Mouse (Mus musculus): ENCODE results near the gene Nrgn. TPM values are rescaled to one million over a fixed set of nuclear protein-coding genes. Genes with fewer than 3 reads are reported as not detected.

Gene Nrgn
- polyA plus RNA-seq, 1 experiment from 2014 or later: 8.6 TPM

GRCm38 (mm10) chr9:37572204-37572876 lies 19.6 kb upstream of the Nrgn start:
- peaks cover 22% of the 10 kb centered on the region for H3K4me1 ChIP-seq
- H3K9ac ChIP-seq: no peak overlapping the region
- no peak for ATAC-seq (ENCODE audit: insufficient number of reproducible peaks, insufficient read depth, low FRiP score, low TSS enrichment, low read depth)
- H3K4me2 ChIP-seq: no peak overlapping the region
- no peaks in the 10 kb centered on the region for H3K36me3 ChIP-seq
- H3K27ac ChIP-seq: no peak overlapping the region
- no peak overlapping the region for H3K4me3 ChIP-seq
- no peaks in the 10 kb centered on the region for H3K9me3 ChIP-seq
- 0 out of 2 replicates have a peak, but pooled peaks cover 2% of the 10 kb centered on the region for H3K27me3 ChIP-seq
- 66% methylated on average over 3 of the region's 3 CpGs for WGBS

DNA sequence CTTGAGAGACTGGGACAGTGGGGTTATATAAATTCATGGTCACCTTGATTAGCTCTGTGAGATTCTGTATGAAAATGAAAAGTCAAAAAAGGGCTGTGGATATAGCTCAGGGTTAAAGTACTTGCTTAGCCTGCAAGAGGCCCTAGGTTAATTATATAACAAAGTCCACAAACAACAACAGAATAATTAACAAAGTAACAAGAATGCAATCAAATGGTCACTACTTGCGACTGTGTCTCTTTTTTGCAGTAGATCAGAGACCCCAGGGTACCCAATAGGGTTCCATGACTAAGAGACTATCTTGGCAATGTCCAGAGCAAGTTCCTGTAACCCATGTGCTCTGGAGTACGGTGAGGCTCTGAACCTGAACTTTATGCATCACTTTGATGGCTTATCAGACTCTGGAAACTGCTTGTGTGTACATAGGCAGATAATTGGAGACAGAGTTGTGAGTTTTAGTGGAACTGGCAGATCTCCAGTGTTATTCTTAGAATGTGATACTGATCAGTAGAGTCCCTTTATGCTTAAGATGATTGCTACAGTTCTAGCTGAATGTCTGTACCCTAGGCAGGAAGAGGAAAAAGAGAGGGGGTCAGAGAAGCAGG lies 16.6 kb upstream of the Nrgn start:
- Histone ChIP-seq H3K9ac (no peak overlapping the region), H3K4me2 (no peak overlapping the region), H3K4me1 (peaks cover 13% of the 10 kb centered on the region), H3K9me3 (no peaks in the 10 kb centered on the region), H3K4me3 (no peak overlapping the region), H3K27me3 (0 out of 2 replicates have a peak, but pooled peaks cover 2% of the 10 kb centered on the region), H3K27ac (no peak overlapping the region), H3K36me3 (no peaks in the 10 kb centered on the region)
- ATAC-seq (ENCODE audit: insufficient number of reproducible peaks, insufficient read depth, low FRiP score, low TSS enrichment, low read depth): no peak
- WGBS: 73% methylated on average over 2 of the region's 2 CpGs

DNA sequence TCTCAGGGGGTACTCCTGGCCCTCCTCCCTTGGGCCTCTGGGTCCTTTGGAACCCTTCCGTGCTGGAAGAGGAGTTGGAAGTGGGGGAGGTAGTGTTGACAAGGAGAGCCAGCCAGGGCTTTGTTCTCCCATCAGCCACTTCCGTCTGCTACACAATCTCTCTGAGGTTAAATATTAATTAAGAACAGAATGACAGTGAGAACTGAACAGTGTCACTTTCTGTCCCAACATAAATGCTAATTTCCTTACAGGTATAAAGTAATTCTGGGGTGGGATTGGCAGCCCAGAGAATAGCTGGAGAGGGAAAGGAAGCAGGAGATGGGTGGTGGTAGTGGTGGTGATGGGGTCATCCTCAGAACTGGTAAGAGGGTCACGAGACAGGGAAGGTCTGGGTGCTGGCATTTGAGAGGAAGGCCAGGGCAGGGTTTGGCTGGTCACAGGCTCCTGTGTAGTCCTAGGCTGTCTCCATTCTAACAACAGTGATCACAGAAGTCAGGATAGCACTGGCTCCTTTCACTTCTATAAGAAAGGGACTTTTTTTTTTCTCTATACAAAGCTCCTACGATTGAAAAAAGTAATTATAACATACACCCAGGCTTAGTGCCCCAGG lies 16.0 kb upstream of the Nrgn start:
- WGBS: 40% methylated on average over 4 of the region's 4 CpGs
- Histone ChIP-seq H3K4me3 (no peak overlapping the region), H3K27me3 (0 out of 2 replicates have a peak, but pooled peaks cover 2% of the 10 kb centered on the region), H3K36me3 (no peaks in the 10 kb centered on the region), H3K9ac (no peak overlapping the region), H3K4me1 (peaks cover 13% of the 10 kb centered on the region), H3K27ac (no peak overlapping the region), H3K9me3 (no peaks in the 10 kb centered on the region), H3K4me2 (no peak overlapping the region)
- ATAC-seq (ENCODE audit: insufficient number of reproducible peaks, insufficient read depth, low FRiP score, low TSS enrichment, low read depth): no peak

GRCm38 (mm10) chr9:37567892-37568604 lies 15.3 kb upstream of the Nrgn start:
- H3K9me3 ChIP-seq: no peaks in the 10 kb centered on the region
- WGBS: 32% methylated on average over 15 of the region's 15 CpGs
- no peaks in the 10 kb centered on the region for H3K36me3 ChIP-seq
- 0 out of 2 replicates have a peak overlapping the region, but pooled peaks have one; percentile 16 for H3K4me2 ChIP-seq
- peaks cover 13% of the 10 kb centered on the region for H3K4me1 ChIP-seq
- H3K27me3 ChIP-seq: 0 out of 2 replicates have a peak, but pooled peaks cover 2% of the 10 kb centered on the region
- no peak overlapping the region for H3K9ac ChIP-seq
- no peak for ATAC-seq (ENCODE audit: insufficient number of reproducible peaks, insufficient read depth, low FRiP score, low TSS enrichment, low read depth)
- no peak overlapping the region for H3K4me3 ChIP-seq
- H3K27ac ChIP-seq: no peak overlapping the region

DNA sequence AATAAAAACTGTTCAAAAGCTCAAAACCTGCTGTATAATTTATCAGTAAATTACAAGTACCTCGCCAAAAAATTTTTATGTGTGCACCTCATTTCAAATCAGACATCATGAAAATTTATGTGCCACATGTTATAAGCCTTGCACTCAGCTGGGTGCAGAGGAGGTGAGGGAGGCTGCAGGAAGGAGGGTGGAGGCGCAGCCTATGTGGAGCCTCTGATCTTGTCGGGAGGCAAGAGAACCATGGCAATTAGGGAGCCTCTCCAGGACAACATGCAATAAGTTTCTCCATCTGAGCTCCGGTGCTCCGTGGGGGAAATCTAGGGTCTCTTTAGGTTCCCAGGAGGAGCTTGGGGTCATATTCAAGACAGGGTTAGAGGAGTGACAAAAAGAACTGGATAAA lies 14.8 kb upstream of the Nrgn start:
- H3K4me3 ChIP-seq: no peak overlapping the region
- no peaks in the 10 kb centered on the region for H3K36me3 ChIP-seq
- 0 out of 2 replicates have a peak overlapping the region, but pooled peaks have one; percentile 16 for H3K4me2 ChIP-seq
- no peak for ATAC-seq (ENCODE audit: insufficient number of reproducible peaks, insufficient read depth, low FRiP score, low TSS enrichment, low read depth)
- H3K4me1 ChIP-seq: peaks cover 13% of the 10 kb centered on the region
- H3K9ac ChIP-seq: no peak overlapping the region
- WGBS: 49% methylated on average over 5 of the region's 5 CpGs
- no peaks in the 10 kb centered on the region for H3K9me3 ChIP-seq
- H3K27me3 ChIP-seq: 0 out of 2 replicates have a peak, but pooled peaks cover 2% of the 10 kb centered on the region
- no peak overlapping the region for H3K27ac ChIP-seq

- Histone ChIP-seq H3K4me1 (peaks cover 13% of the 10 kb centered on the region), H3K9ac (no peak overlapping the region), H3K36me3 (no peaks in the 10 kb centered on the region), H3K4me2 (no peak overlapping the region), H3K9me3 (no peaks in the 10 kb centered on the region), H3K27ac (no peak overlapping the region), H3K27me3 (0 out of 2 replicates have a peak, but pooled peaks cover 2% of the 10 kb centered on the region), H3K4me3 (no peak overlapping the region)
- 90% methylated on average over 2 of the region's 2 CpGs for WGBS
- ATAC-seq (ENCODE audit: insufficient number of reproducible peaks, insufficient read depth, low FRiP score, low TSS enrichment, low read depth): no peak
Observed at GRCm38 (mm10) chr9:37567019-37567418, 14.3 kb upstream of the Nrgn start.

DNA sequence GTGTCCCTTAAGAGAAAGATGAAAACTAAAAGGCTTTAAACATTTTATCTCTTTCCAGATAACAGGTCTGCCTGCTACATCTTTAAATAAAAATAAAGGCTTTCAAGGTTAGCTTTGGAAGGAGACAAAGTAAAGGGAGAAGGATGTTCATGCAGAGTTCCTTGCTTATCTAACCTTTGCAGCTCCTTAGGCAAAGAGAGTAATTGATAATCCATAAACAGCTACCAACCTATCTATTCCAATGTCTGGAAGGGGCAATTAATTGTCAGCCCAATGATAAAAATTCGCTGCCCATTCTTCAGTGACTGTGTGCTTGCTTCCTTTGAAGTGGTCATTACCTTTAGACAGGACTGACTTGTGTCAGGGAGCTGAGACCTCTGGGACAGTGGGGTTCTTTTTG lies 11.1 kb upstream of the Nrgn start:
- WGBS: 55% methylated on average over 1 of the region's 1 CpGs
- Histone ChIP-seq H3K27me3 (0 out of 2 replicates have a peak, but pooled peaks cover 2% of the 10 kb centered on the region), H3K4me2 (no peak overlapping the region), H3K4me3 (no peak overlapping the region), H3K36me3 (no peaks in the 10 kb centered on the region), H3K27ac (no peak overlapping the region), H3K4me1 (peaks cover 13% of the 10 kb centered on the region), H3K9ac (no peak overlapping the region), H3K9me3 (no peaks in the 10 kb centered on the region)
- no peak for ATAC-seq (ENCODE audit: insufficient number of reproducible peaks, insufficient read depth, low FRiP score, low TSS enrichment, low read depth)

DNA sequence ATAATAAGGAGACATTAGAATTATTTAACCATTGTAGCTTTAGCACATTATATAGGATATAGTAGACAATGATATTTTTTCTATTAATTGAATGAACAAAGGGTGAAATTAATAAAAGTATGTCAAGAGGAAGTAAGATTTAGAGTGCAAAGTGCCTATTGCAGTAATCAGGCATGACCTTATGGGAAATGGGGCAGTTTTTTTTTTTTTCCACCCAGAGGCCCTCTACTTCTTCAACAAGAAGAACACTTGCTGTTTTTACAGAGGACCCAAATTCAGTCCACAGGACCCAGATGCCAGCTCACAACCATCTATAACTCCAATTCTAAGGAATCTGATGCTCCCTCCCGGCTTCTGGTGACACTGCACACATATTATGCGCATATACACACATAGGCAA lies 7.9 kb upstream of the Nrgn start:
- Histone ChIP-seq H3K36me3 (no peaks in the 10 kb centered on the region), H3K27ac (no peak overlapping the region), H3K4me2 (no peak overlapping the region), H3K4me3 (no peak overlapping the region), H3K9me3 (no peaks in the 10 kb centered on the region), H3K27me3 (0 out of 2 replicates have a peak, but pooled peaks cover 1% of the 10 kb centered on the region), H3K9ac (no peak overlapping the region), H3K4me1 (peaks cover 11% of the 10 kb centered on the region)
- no peak for ATAC-seq (ENCODE audit: insufficient number of reproducible peaks, insufficient read depth, low FRiP score, low TSS enrichment, low read depth)
- WGBS: 86% methylated on average over 2 of the region's 2 CpGs

DNA sequence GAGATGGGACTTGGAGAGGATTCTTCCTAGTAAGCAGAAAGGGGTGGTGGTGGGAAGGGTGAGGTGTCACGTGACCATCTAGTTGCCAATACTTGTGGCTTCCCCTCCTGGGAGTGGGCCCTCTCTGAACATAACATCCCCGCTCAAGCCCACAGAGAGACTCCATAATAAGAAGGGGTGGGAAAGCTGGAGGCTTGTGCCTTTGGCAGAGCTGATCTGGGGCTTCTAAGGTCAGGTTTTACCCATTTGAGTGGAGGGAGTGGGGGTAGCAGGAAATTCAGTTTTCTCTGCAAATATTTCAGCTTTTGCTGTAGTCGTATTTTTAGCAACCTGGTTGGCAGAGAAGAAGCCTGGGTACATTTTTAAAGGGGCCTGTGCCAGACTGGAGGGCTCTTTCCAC lies 3.7 kb upstream of the Nrgn start:
- H3K4me1 ChIP-seq: peaks cover 41% of the 10 kb centered on the region
- 0 out of 2 replicates have a peak overlapping the region, but pooled peaks have one; percentile 19 for H3K27ac ChIP-seq
- no peak overlapping the region for H3K4me3 ChIP-seq
- ATAC-seq (ENCODE audit: insufficient number of reproducible peaks, insufficient read depth, low FRiP score, low TSS enrichment, low read depth): no peak
- no peak overlapping the region for H3K9ac ChIP-seq
- H3K36me3 ChIP-seq: no peaks in the 10 kb centered on the region
- H3K4me2 ChIP-seq: no peak overlapping the region
- peaks cover 28% of the 10 kb centered on the region for H3K27me3 ChIP-seq
- WGBS: 59% methylated on average over 3 of the region's 3 CpGs
- H3K9me3 ChIP-seq: no peaks in the 10 kb centered on the region

DNA sequence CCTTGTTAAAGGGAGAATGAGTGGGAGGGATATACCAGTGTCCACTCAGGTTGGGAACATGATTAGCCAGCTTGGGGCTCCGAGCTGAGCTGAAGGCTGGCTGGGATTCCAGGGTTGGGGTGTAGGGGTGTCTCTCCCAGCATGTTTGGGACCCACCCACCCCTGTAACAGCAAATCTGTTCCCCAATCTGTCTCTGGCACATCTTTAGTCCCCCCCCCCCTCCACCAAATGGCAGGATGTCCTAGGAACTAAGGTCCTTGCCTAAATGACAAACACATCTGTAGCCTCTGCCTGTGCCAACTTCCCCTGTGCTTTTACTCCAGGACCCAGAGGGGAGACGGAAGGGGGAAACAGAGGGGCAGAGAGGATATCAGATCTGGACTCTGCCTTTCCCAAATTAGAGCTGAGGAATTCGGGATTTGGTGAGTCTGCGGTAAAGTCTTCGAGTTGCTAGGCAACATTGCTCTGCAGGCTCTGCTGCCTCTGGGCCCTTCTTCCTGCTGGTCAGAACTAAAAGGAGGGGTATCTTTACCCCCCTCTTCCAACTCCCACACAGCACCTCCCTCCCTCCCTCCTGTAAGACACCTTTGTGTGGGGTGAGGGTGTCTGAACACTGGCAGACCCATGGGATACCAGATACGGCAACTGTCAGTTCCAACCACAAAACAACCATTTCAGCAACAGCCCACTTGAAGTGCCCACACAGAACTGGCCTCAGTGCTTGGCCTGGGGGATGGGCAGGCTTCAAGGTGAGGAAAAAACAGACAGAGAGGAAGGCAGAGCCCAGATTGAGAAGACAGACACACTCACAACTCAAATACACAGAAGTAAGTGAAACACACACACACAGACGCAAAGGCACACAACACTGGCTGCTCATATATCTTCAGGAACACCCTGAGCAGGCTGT lies 2.4 kb upstream of the Nrgn start, which contains the start of gene Siae:
TSS of gene Siae (plus strand) at position 861 of the 911 bp plus-strand sequence.
- WGBS: 17% methylated on average over 7 of the region's 7 CpGs
- peak within 1 kb of the TSS; percentile 18; the same call in 1 of the 2 replicates for H3K4me2 ChIP-seq

More for the DNA sequence above, 2.4 kb upstream of the Nrgn start, which contains the start of gene Siae:
- peaks cover 42% of the 10 kb centered on the region for H3K4me1 ChIP-seq
- ATAC-seq (ENCODE audit: insufficient number of reproducible peaks, insufficient read depth, low FRiP score, low TSS enrichment, low read depth): no peak
- H3K9me3 ChIP-seq: no peaks in the 10 kb centered on the region
- no peaks in the 10 kb centered on the region for H3K36me3 ChIP-seq
- H3K27ac ChIP-seq: peak within 1 kb of the TSS; percentile 56
- H3K27me3 ChIP-seq: peaks cover 41% of the 10 kb centered on the region
- H3K4me3 ChIP-seq: no peak within 1 kb of the TSS
- 0 out of 2 replicates have a peak within 1 kb of the TSS, but pooled peaks have one; percentile 4 for H3K9ac ChIP-seq

Data from embryonic facial prominence, embryonic 13.5 days (tissue).